30 mouse cellular contexts compared by ENCODE assay signal in the genomic region with DNA sequence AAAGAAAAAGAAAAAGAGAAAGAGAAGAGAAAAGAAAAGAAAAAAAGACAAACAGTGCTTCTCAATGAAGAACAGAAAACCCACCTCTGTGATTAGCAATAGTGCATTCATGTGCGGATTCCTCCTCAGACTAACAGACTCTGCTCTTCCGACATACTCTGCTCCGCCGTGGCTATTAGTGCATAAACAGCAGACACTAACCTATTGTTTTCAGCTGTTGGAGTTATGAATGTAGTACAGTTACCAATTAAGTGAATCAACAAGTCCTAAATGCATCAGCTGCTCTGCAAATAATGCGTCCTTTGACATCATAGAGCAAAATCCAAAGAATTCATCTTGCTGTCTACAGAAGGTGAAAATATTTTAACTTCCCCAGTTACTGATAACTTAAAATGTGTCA.
DNase-seq lines count a peak whose midpoint lies in the region; ATAC-seq and TF ChIP-seq lines count a peak whose summit lies in the region.
"Had no signal": no experiment of that assay in that cellular context is flagged by ENCODE, and none has a peak within 500 bp of the region (broad histone marks: within the 10 kb centered on the region; RNA-seq: fewer than 3 reads in every experiment).

No protein-coding gene starts in this region.

- WGBS in embryonic facial prominence, embryonic 14.5 days: 40% methylated on average over 5 of the region's 5 CpGs
- WGBS in embryonic facial prominence, embryonic 10.5 days: 44% methylated on average over 5 of the region's 5 CpGs
- 84% methylated on average over 5 of the region's 5 CpGs for WGBS in intestine, postnatal 0 days

- no peaks in the 10 kb centered on the region for H3K27me3 ChIP-seq in embryonic facial prominence, embryonic 14.5 days (replicated peaks; ENCODE audit: control insufficient read depth, insufficient read depth, low read length)
- no peaks in the 10 kb centered on the region for H3K27me3 ChIP-seq in embryonic facial prominence, embryonic 10.5 days (replicated peaks; ENCODE audit: low read depth, poor library complexity, severe bottlenecking)
- H3K27me3 ChIP-seq in intestine, postnatal 0 days (replicated peaks; ENCODE audit: control insufficient read depth, insufficient read depth, low read length): no peaks in the 10 kb centered on the region
- H3K27me3 ChIP-seq: CH12.LX; embryonic facial prominence, embryonic 12.5 days; forebrain, embryonic 15.5 days; heart, embryonic 12.5 days; heart, embryonic 15.5 days; hindbrain, embryonic 13.5 days; intestine, embryonic 15.5 days had no signal

- H3K9ac ChIP-seq in embryonic facial prominence, embryonic 14.5 days (ENCODE audit: low read depth, low read length): no peak overlapping the region
- H3K9ac ChIP-seq in intestine, postnatal 0 days (ENCODE audit: low read depth, low read length): no peak overlapping the region
- H3K9ac ChIP-seq: embryonic facial prominence, embryonic 12.5 days; forebrain, embryonic 15.5 days; heart, embryonic 12.5 days; heart, embryonic 15.5 days; hindbrain, embryonic 13.5 days; intestine, embryonic 15.5 days had no signal

- no peak overlapping the region for H3K4me3 ChIP-seq in embryonic facial prominence, embryonic 14.5 days (ENCODE audit: low read depth, low read length)
- H3K4me3 ChIP-seq in embryonic facial prominence, embryonic 10.5 days: no peak overlapping the region
- H3K4me3 ChIP-seq in intestine, postnatal 0 days (ENCODE audit: low read depth, low read length): no peak overlapping the region
- H3K4me3 ChIP-seq: embryonic facial prominence, embryonic 12.5 days; erythroblast, embryonic 14.5 days; forebrain, embryonic 10.5 days; forebrain, embryonic 15.5 days; heart, embryonic 12.5 days; heart, embryonic 15.5 days; hindbrain, embryonic 10.5 days; hindbrain, embryonic 13.5 days; intestine, embryonic 15.5 days had no signal

- H3K36me3 ChIP-seq in embryonic facial prominence, embryonic 14.5 days (ENCODE audit: control insufficient read depth, insufficient read depth, low read length): no peaks in the 10 kb centered on the region
- no peaks in the 10 kb centered on the region for H3K36me3 ChIP-seq in embryonic facial prominence, embryonic 10.5 days (replicated peaks)
- no peaks in the 10 kb centered on the region for H3K36me3 ChIP-seq in intestine, postnatal 0 days (ENCODE audit: control insufficient read depth, insufficient read depth)
- H3K36me3 ChIP-seq: embryonic facial prominence, embryonic 12.5 days; forebrain, embryonic 10.5 days; forebrain, embryonic 15.5 days; G1E; heart, embryonic 12.5 days; heart, embryonic 15.5 days; hindbrain, embryonic 10.5 days; hindbrain, embryonic 13.5 days; intestine, embryonic 15.5 days had no signal

- H3K9me3 ChIP-seq in embryonic facial prominence, embryonic 14.5 days (ENCODE audit: control insufficient read depth, low read length): no peaks in the 10 kb centered on the region
- no peaks in the 10 kb centered on the region for H3K9me3 ChIP-seq in embryonic facial prominence, embryonic 10.5 days
- no peaks in the 10 kb centered on the region for H3K9me3 ChIP-seq in intestine, postnatal 0 days (ENCODE audit: control insufficient read depth)
- H3K9me3 ChIP-seq: embryonic facial prominence, embryonic 12.5 days; forebrain, embryonic 10.5 days; forebrain, embryonic 15.5 days; G1E; heart, embryonic 12.5 days; heart, embryonic 15.5 days; hindbrain, embryonic 10.5 days; hindbrain, embryonic 13.5 days; intestine, embryonic 15.5 days had no signal

- no peak for ATAC-seq in embryonic facial prominence, embryonic 14.5 days (ENCODE audit: low read depth)
- no peak for ATAC-seq in intestine, postnatal 0 days
- ATAC-seq: activated CD4-positive, CD25-positive, alpha-beta regulatory T cell, adult 4 months; forebrain, embryonic 15.5 days; hindbrain, embryonic 16.5 days; intestine, embryonic 15.5 days had no signal

- DNase-seq in embryonic facial prominence, embryonic 14.5 days (ENCODE audit: low spot score): peak; percentile 36
- no peak for DNase-seq in embryonic facial prominence, embryonic 10.5 days (ENCODE audit: low spot score)
- peak; percentile 9 to 14 for DNase-seq in B cell, adult 2 months
- DNase-seq in brain, adult 2 months (ENCODE audit: low read depth, low spot score): peak; percentile 25
- peak; percentile 93 for DNase-seq in retina, postnatal 1 day
- no peak for DNase-seq in kidney, postnatal 25 days
- DNase-seq: adrenal gland, adult 8-10 months; adrenal gland, postnatal 25 days; cerebellum, adult 11 months; cerebellum, adult 8-10 months; cerebellum, postnatal 10 days; cerebellum, postnatal 36 days; gastrocnemius, postnatal 25 days; heart, adult 18-20 months; heart, postnatal 10 days; heart, postnatal 36 days had no signal

- H3K4me2 ChIP-seq in embryonic facial prominence, embryonic 14.5 days (ENCODE audit: low read depth, low read length): no peak overlapping the region
- H3K4me2 ChIP-seq in intestine, postnatal 0 days (replicated peaks; ENCODE audit: low read depth): no peak overlapping the region
- H3K4me2 ChIP-seq: embryonic facial prominence, embryonic 12.5 days; forebrain, embryonic 15.5 days; heart, embryonic 12.5 days; heart, embryonic 15.5 days; hindbrain, embryonic 13.5 days; intestine, embryonic 15.5 days had no signal

- H3K4me1 ChIP-seq in embryonic facial prominence, embryonic 14.5 days (ENCODE audit: control insufficient read depth, insufficient read depth, low read length): no peaks in the 10 kb centered on the region
- peaks cover 7% of the 10 kb centered on the region; the same call in 1 of the 2 replicates for H3K4me1 ChIP-seq in embryonic facial prominence, embryonic 10.5 days
- 0 out of 2 replicates have a peak, but pooled peaks cover 4% of the 10 kb centered on the region for H3K4me1 ChIP-seq in intestine, postnatal 0 days (replicated peaks; ENCODE audit: control insufficient read depth, insufficient read depth, low read length)
- H3K4me1 ChIP-seq: embryonic facial prominence, embryonic 12.5 days; forebrain, embryonic 15.5 days; heart, embryonic 12.5 days; heart, embryonic 15.5 days; hindbrain, embryonic 13.5 days; intestine, embryonic 15.5 days had no signal

- H3K27ac ChIP-seq in embryonic facial prominence, embryonic 14.5 days (replicated peaks; ENCODE audit: low read depth, low read length): no peak overlapping the region
- no peak overlapping the region for H3K27ac ChIP-seq in embryonic facial prominence, embryonic 10.5 days (replicated peaks)
- H3K27ac ChIP-seq in intestine, postnatal 0 days (ENCODE audit: low read depth, low read length): no peak overlapping the region
- H3K27ac ChIP-seq: embryonic facial prominence, embryonic 12.5 days; forebrain, embryonic 10.5 days; forebrain, embryonic 15.5 days; heart, embryonic 15.5 days; hindbrain, embryonic 10.5 days; hindbrain, embryonic 13.5 days; intestine, embryonic 15.5 days had no signal

- no peak for TF ChIP-seq CTCF in intestine, postnatal 0 days (IDR thresholded peaks at IDR 0.05; ENCODE audit: low read depth)

Comparison
In these comparisons a context has a peak if more than half of its experiments do, and no peak if none do; other contexts are left out.
1. DNase-seq: peak in embryonic facial prominence, embryonic 14.5 days (single experiment), B cell, adult 2 months (2 of 2), brain, adult 2 months (single experiment) and retina, postnatal 1 day (single experiment); none in embryonic facial prominence, embryonic 10.5 days (single experiment) and kidney, postnatal 25 days (0 of 2).